Mouse (Mus musculus) WW6 (cell line): ENCODE measurements at regions not wholly inside any gene's neighbourhood (a gene's known extent, or its start where the extent isn't known, plus 50 kb on each side); places are given as distances from the start of the nearest gene placed in this dataset.
A peak's percentile ranks its signal among the peaks of the same experiment; 100 is the strongest.

ENCODE experiments used
- DNase-seq: peaks from one replicate; pipeline ENCODE4 v3.0.0-alpha.2; 2013; ENCODE audit warnings: low read depth, low spot score

- no peak for DNase-seq
These were observed 243.8 kb upstream of the Tprg start for GRCm38 (mm10) chr16:25042669-25043440.

- DNase-seq = no peak
These were observed 242.0 kb upstream of the Tprg start for GRCm38 (mm10) chr16:25044637-25045036.

- no peak for DNase-seq
These were observed 238.9 kb upstream of the Tprg start for GRCm38 (mm10) chr16:25047726-25048125.

- no peak for DNase-seq
These were observed 236.6 kb upstream of the Tprg start for GRCm38 (mm10) chr16:25049928-25050510.

GRCm38 (mm10) chr16:25051044-25051443 lies 235.6 kb upstream of the Tprg start:
- no peak for DNase-seq

GRCm38 (mm10) chr16:25052428-25052827 lies 234.2 kb upstream of the Tprg start:
- DNase-seq = no peak

- no peak for DNase-seq
These were observed 233.7 kb upstream of the Tprg start for GRCm38 (mm10) chr16:25052917-25053343.

- no peak for DNase-seq
These were observed 232.3 kb upstream of the Tprg start for GRCm38 (mm10) chr16:25054304-25054703.

GRCm38 (mm10) chr16:25055376-25055775 lies 231.2 kb upstream of the Tprg start:
- no peak for DNase-seq

GRCm38 (mm10) chr16:25058051-25058747 lies 228.4 kb upstream of the Tprg start:
- DNase-seq = no peak

GRCm38 (mm10) chr16:25058812-25059501 lies 227.7 kb upstream of the Tprg start:
- peak; percentile 86 for DNase-seq

- no peak for DNase-seq
These were observed 227.1 kb upstream of the Tprg start for GRCm38 (mm10) chr16:25059504-25059992.

GRCm38 (mm10) chr16:25060266-25060665 lies 226.4 kb upstream of the Tprg start:
- no peak for DNase-seq

- no peak for DNase-seq
These were observed 225.0 kb upstream of the Tprg start for GRCm38 (mm10) chr16:25061631-25062030.

- no peak for DNase-seq
These were observed 222.6 kb upstream of the Tprg start for GRCm38 (mm10) chr16:25063981-25064380.

- no peak for DNase-seq
These were observed 222.1 kb upstream of the Tprg start for GRCm38 (mm10) chr16:25064538-25064937.

GRCm38 (mm10) chr16:25066822-25067221 lies 219.8 kb upstream of the Tprg start:
- no peak for DNase-seq

GRCm38 (mm10) chr16:25067276-25068249 lies 219.1 kb upstream of the Tprg start:
- no peak for DNase-seq

- no peak for DNase-seq
These were observed 205.8 kb upstream of the Tprg start for GRCm38 (mm10) chr16:25080811-25081210.

GRCm38 (mm10) chr16:25083729-25084128 lies 202.9 kb upstream of the Tprg start:
- DNase-seq = no peak
